Mouse (Mus musculus) bone marrow macrophage, adult 2 months (primary cell): ENCODE measurements around the gene 1190005I06Rik. TPM values are rescaled to one million over a fixed set of nuclear protein-coding genes. Genes with fewer than 3 reads are reported as not detected.

Source experiments
- H3K27ac ChIP-seq: 2 replicates; pipeline ENCODE4 v1.5.1; 2012; ENCODE audit warnings: low read depth, low read length; ENCODE audit not compliant: insufficient read depth
- H3K4me1 ChIP-seq: 2 replicates; pipeline ENCODE4 v1.6.1; 2012; ENCODE audit warnings: low read length; ENCODE audit not compliant: control insufficient read depth, insufficient read depth
- H3K4me3 ChIP-seq: 2 replicates; pipeline ENCODE4 v1.5.1; 2012; ENCODE audit warnings: mild to moderate bottlenecking, low read length, moderate library complexity; ENCODE audit not compliant: insufficient read depth
- CTCF ChIP-seq: IDR thresholded peaks from 2 replicates; pipeline ENCODE4 v1.5.1; 2012; ENCODE audit warnings: low read depth, mild to moderate bottlenecking, low read length, moderate library complexity
- POLR2A ChIP-seq: IDR thresholded peaks from 2 replicates; pipeline ENCODE4 v1.6.1; 2012; ENCODE audit warnings: mild to moderate bottlenecking, low read depth, low read length, borderline replicate concordance
- polyA plus RNA-seq: library from polyadenylated mRNA; stranded (reverse); fragments of >200 nt; gene quantifications from 2 replicates; pipeline ENCODE4 v1.2.4, GENCODE M21; 2012; ENCODE audit not compliant: missing spikeins, insufficient read depth, insufficient read length

1190005I06Rik gene
- polyA plus RNA-seq, 1 experiment = 1.1 TPM

GRCm38 (mm10) chr8:120626461-120626860 is 21.0 kb downstream of the 1190005I06Rik start:
- Histone ChIP-seq H3K4me3 (no peak overlapping the region), H3K27ac (no peak overlapping the region), H3K4me1 (peaks cover 5% of the 10 kb centered on the region)
- no peak for TF ChIP-seq CTCF
- TF ChIP-seq POLR2A = no peak

- TF ChIP-seq CTCF (no peak), POLR2A (no peak)
- H3K4me1 ChIP-seq = peaks cover 26% of the 10 kb centered on the region
- no peak overlapping the region for H3K27ac ChIP-seq
- H3K4me3 ChIP-seq = no peak overlapping the region
These were observed 23.8 kb downstream of the 1190005I06Rik start for GRCm38 (mm10) chr8:120623608-120624007.

GRCm38 (mm10) chr8:120622161-120622560 is 25.3 kb downstream of the 1190005I06Rik start:
- TF ChIP-seq CTCF = no peak
- H3K4me1 ChIP-seq = peaks cover 31% of the 10 kb centered on the region
- no peak overlapping the region for H3K4me3 ChIP-seq
- no peak overlapping the region for H3K27ac ChIP-seq

GRCm38 (mm10) chr8:120620441-120620840 is 27.0 kb downstream of the 1190005I06Rik start:
- H3K4me1 ChIP-seq = peaks cover 39% of the 10 kb centered on the region
- no peak overlapping the region for H3K4me3 ChIP-seq
- TF ChIP-seq CTCF = no peak
- no peak for TF ChIP-seq POLR2A
- H3K27ac ChIP-seq = peak overlapping the region; percentile 100

GRCm38 (mm10) chr8:120619235-120620180 is 27.9 kb downstream of the 1190005I06Rik start:
- peak overlapping the region; percentile 100 for H3K27ac ChIP-seq

GRCm38 (mm10) chr8:120618110-120618509 is 29.3 kb downstream of the 1190005I06Rik start:
- TF ChIP-seq POLR2A (no peak), CTCF (peak; percentile 70)
- no peak overlapping the region for H3K4me3 ChIP-seq
- H3K27ac ChIP-seq = peak overlapping the region; percentile 100
- peaks cover 39% of the 10 kb centered on the region for H3K4me1 ChIP-seq

More at GRCm38 (mm10) chr8:120619235-120620180, 27.9 kb downstream of the 1190005I06Rik start:
- H3K4me3 ChIP-seq = peak overlapping the region; percentile 36
- TF ChIP-seq POLR2A (no peak), CTCF (no peak)
- H3K4me1 ChIP-seq = peaks cover 39% of the 10 kb centered on the region

GRCm38 (mm10) chr8:120616663-120617626 is 30.5 kb downstream of the 1190005I06Rik start:
- peaks cover 39% of the 10 kb centered on the region for H3K4me1 ChIP-seq
- TF ChIP-seq CTCF = no peak
- no peak for TF ChIP-seq POLR2A
- H3K4me3 ChIP-seq = no peak overlapping the region
- no peak overlapping the region for H3K27ac ChIP-seq

GRCm38 (mm10) chr8:120614491-120614890 is 32.9 kb downstream of the 1190005I06Rik start:
- H3K4me1 ChIP-seq = peaks cover 19% of the 10 kb centered on the region
- no peak overlapping the region for H3K27ac ChIP-seq
- no peak for TF ChIP-seq POLR2A
- no peak for TF ChIP-seq CTCF
- H3K4me3 ChIP-seq = no peak overlapping the region

- no peak overlapping the region for H3K27ac ChIP-seq
- no peak for TF ChIP-seq POLR2A
- TF ChIP-seq CTCF = no peak
- H3K4me1 ChIP-seq = no peaks in the 10 kb centered on the region; the same call in 1 of the 2 replicates
- H3K4me3 ChIP-seq = no peak overlapping the region
These were observed 36.6 kb downstream of the 1190005I06Rik start for GRCm38 (mm10) chr8:120610824-120611223.

GRCm38 (mm10) chr8:120607885-120608284 is 39.5 kb downstream of the 1190005I06Rik start:
- H3K4me1 ChIP-seq = no peaks in the 10 kb centered on the region; the same call in 1 of the 2 replicates
- no peak overlapping the region for H3K27ac ChIP-seq
- no peak for TF ChIP-seq POLR2A
- peak; percentile 43; the same call in 1 of the 2 replicates for TF ChIP-seq CTCF
- peak overlapping the region; percentile 16; the same call in 1 of the 2 replicates for H3K4me3 ChIP-seq
